Mouse (Mus musculus) lung, postnatal 0 days (tissue): ENCODE measurements around the gene Pkd1l2.

Experiments
- CTCF ChIP-seq: IDR thresholded peaks from 2 replicates; pipeline ENCODE4 v1.5.1; 2016; ENCODE audit warnings: antibody characterized with exemption, mild to moderate bottlenecking
- EP300 ChIP-seq: IDR thresholded peaks from 2 replicates; pipeline ENCODE4 v1.6.1; 2016; ENCODE audit warnings: antibody characterized with exemption, mild to moderate bottlenecking, control low read depth

DNA sequence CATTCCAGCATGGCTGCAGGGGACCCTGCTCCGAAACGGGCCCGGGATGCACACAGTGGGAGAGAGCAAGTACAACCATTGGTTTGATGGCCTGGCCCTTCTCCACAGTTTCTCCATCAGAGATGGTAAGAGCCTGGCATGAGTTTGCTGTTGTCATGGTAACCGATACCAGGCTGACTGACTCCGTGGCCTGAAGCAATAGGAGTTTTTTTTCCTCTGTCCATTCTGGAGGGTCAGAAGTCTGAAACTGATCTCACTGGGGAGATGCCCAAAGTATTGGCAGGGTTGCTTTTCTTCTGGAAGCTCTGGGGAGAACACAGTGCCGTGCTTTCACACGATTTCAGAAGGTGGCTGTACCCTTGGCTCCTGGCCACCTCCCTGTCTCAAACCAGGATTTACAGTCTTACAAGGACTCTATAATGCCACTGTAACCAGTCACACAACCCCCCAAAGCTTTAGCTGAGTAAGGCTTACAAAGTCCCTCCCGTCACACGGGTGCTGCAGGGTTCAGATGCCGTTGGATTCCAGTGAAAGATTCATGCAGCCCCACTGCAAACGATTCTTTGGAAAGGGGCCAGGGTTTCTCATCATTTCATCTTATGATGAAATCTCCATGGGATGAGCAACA, 15.4 kb upstream of the Pkd1l2 start:
- TF ChIP-seq CTCF (no peak), EP300 (no peak)
